Mouse (Mus musculus): ENCODE results near the gene Hyls1. TPM values are rescaled to one million over a fixed set of nuclear protein-coding genes. Genes with fewer than 3 reads are reported as not detected.

The Hyls1 gene
- polyA plus RNA-seq (2017; shearing (Covaris generic)), result 6.3 TPM

GRCm38 (mm10) chr9:35569571-35570534 is at the start of gene Hyls1, which contains the start of gene Pate2:
Gene Hyls1 (minus strand): TSS chr9:35570398.
Gene Pate2 (plus strand): TSS chr9:35570284.

GRCm38 (mm10) chr9:35611841-35612240 is 41.6 kb upstream of the Hyls1 start, which contains the start of gene Pate4:
Gene Pate4 (minus strand): TSS chr9:35611941.

GRCm38 (mm10) chr9:35558257-35559008 is 11.8 kb downstream of the Hyls1 start, which contains the start of the genes Ddx25 and Pus3:
Gene Ddx25 (minus strand): TSS chr9:35558528.
Gene Pus3 (plus strand): TSS chr9:35558595.

DNA sequence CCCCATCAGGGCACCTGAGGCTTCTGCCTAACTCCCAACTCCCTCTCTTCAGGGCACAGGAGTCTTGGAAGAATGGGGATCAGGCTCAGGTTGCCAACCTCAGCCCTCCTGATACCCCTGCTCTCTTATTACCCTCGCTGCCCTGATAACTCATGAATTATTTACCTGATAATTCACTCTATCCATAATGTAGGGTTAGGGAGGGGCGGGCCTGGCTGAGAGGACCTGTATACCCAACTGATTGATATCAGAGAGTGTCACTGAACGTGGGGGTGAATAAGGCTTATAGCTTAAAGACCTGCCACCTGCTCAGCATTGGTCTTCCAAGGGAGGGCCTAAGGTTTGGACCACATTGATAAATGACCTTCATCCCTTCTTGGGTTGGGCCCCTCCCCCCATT is 52.0 kb downstream of the Hyls1 start, which contains the start of gene Gm1113:
Gene Gm1113 (minus strand): TSS at position 101 of the 400 bp plus-strand sequence.

Other genes starting within 250 kb of the Hyls1 start
- gene Cdon, start 149.3 kb downstream of the Hyls1 start, polyA plus RNA-seq (2017; shearing (Covaris generic)), result 5.9 TPM
- gene Gm1113, start 52.1 kb downstream of the Hyls1 start, polyA plus RNA-seq (2017; shearing (Covaris generic)), result not detected
- 0.04 TPM for gene Ddx25, start 11.9 kb downstream of the Hyls1 start, polyA plus RNA-seq (2017; shearing (Covaris generic))
- gene Pus3, start 11.8 kb downstream of the Hyls1 start, polyA plus RNA-seq (2017; shearing (Covaris generic)), result 34.9 TPM
- gene Pate2, start 114 bp downstream of the Hyls1 start, polyA plus RNA-seq (2017; shearing (Covaris generic)), result 0.31 TPM
- gene Pate4, start 41.5 kb upstream of the Hyls1 start, polyA plus RNA-seq (2017; shearing (Covaris generic)), result not detected
- gene Pate3, start 77.8 kb upstream of the Hyls1 start, polyA plus RNA-seq (2017; shearing (Covaris generic)), result not detected
- not detected for gene Pate1, start 117.0 kb upstream of the Hyls1 start, polyA plus RNA-seq (2017; shearing (Covaris generic))
- gene Gm17677, start 170.7 kb upstream of the Hyls1 start, polyA plus RNA-seq (2017; shearing (Covaris generic)), result not detected
- not detected for gene Gm17727, start 207.7 kb upstream of the Hyls1 start, polyA plus RNA-seq (2017; shearing (Covaris generic))
- gene Gm27235, start 219.7 kb upstream of the Hyls1 start, polyA plus RNA-seq (2017; shearing (Covaris generic)), result not detected
- gene D730048I06Rik, start 219.7 kb upstream of the Hyls1 start, polyA plus RNA-seq (2017; shearing (Covaris generic)), result not detected

All from CD4-positive, CD25-positive, alpha-beta regulatory T cell (primary cell).